In genomic region chr7:25802241-25803125, GRCm38 (mm10) we compare ENCODE assay signal across 7 mouse cellular contexts. TPM values are rescaled to one million over a fixed set of nuclear protein-coding genes. Genes with fewer than 3 reads are reported as not detected.
DNase-seq lines count a peak whose midpoint lies in the region; ATAC-seq lines count a peak whose summit lies in the region.

No protein-coding gene starts in this region.

- peak overlapping the region; percentile 53 for H3K9ac ChIP-seq in embryonic facial prominence, embryonic 14.5 days (ENCODE audit: low read depth, low read length)
- no peak overlapping the region for H3K9ac ChIP-seq in neural tube, embryonic 12.5 days

- ATAC-seq in embryonic facial prominence, embryonic 14.5 days (ENCODE audit: low read depth), result peak; percentile 81
- no peak for ATAC-seq in neural tube, embryonic 12.5 days (ENCODE audit: low FRiP score, low read depth)

- H3K36me3 ChIP-seq in embryonic facial prominence, embryonic 14.5 days (ENCODE audit: control insufficient read depth, insufficient read depth, low read length), result no peaks in the 10 kb centered on the region
- no peaks in the 10 kb centered on the region for H3K36me3 ChIP-seq in limb, embryonic 10.5 days
- H3K36me3 ChIP-seq in neural tube, embryonic 12.5 days, result no peaks in the 10 kb centered on the region

- peak overlapping the region; percentile 87 for H3K27ac ChIP-seq in embryonic facial prominence, embryonic 14.5 days (replicated peaks; ENCODE audit: low read depth, low read length)
- peak overlapping the region; percentile 81 for H3K27ac ChIP-seq in limb, embryonic 10.5 days
- no peak overlapping the region for H3K27ac ChIP-seq in neural tube, embryonic 12.5 days

- 18% methylated on average over 24 of the region's 24 CpGs for WGBS in embryonic facial prominence, embryonic 14.5 days
- 32% methylated on average over 24 of the region's 24 CpGs for WGBS in limb, embryonic 10.5 days
- 35% methylated on average over 24 of the region's 24 CpGs for WGBS in neural tube, embryonic 12.5 days

- H3K9me3 ChIP-seq in embryonic facial prominence, embryonic 14.5 days (ENCODE audit: control insufficient read depth, low read length), result no peaks in the 10 kb centered on the region
- no peaks in the 10 kb centered on the region for H3K9me3 ChIP-seq in limb, embryonic 10.5 days (replicated peaks)
- no peaks in the 10 kb centered on the region for H3K9me3 ChIP-seq in neural tube, embryonic 12.5 days

- peak overlapping the region; percentile 18 for H3K4me3 ChIP-seq in embryonic facial prominence, embryonic 14.5 days (ENCODE audit: low read depth, low read length)
- H3K4me3 ChIP-seq in limb, embryonic 10.5 days, result peak overlapping the region; percentile 43
- H3K4me3 ChIP-seq in neural tube, embryonic 12.5 days, result no peak overlapping the region

- intact Hi-C loops in heart, postnatal 10 days (cut with DNase I), result loop anchor here (2.0 to 5.0 kb wide), 2 partner anchors 20 to 115 kb away; partner anchors contain the start of gene Tgfb1
- intact Hi-C loops in left cerebral cortex, postnatal 4 days (cut with DNase I), result no loop called here

- peaks cover 12% of the 10 kb centered on the region for H3K4me1 ChIP-seq in embryonic facial prominence, embryonic 14.5 days (ENCODE audit: control insufficient read depth, insufficient read depth, low read length)
- H3K4me1 ChIP-seq in limb, embryonic 10.5 days, result peaks cover 22% of the 10 kb centered on the region
- H3K4me1 ChIP-seq in neural tube, embryonic 12.5 days, result peaks cover 9% of the 10 kb centered on the region; the same call in 1 of the 2 replicates

- H3K4me2 ChIP-seq in embryonic facial prominence, embryonic 14.5 days (ENCODE audit: low read depth, low read length), result peak overlapping the region; percentile 52
- peak overlapping the region; percentile 39 for H3K4me2 ChIP-seq in neural tube, embryonic 12.5 days (replicated peaks)

- DNase-seq in adrenal gland, postnatal 10 days, result peak; percentile 67
- DNase-seq in embryonic facial prominence, embryonic 14.5 days (ENCODE audit: low spot score), result peak; percentile 92
- peak; percentile 90 to 91 for DNase-seq in heart, postnatal 10 days
- DNase-seq in limb, embryonic 10.5 days (ENCODE audit: low spot score), result peak; percentile 85
- no peak for DNase-seq in left cerebral cortex, postnatal 4 days
- no peak for DNase-seq in frontal cortex, postnatal 10 days (ENCODE audit: low spot score in 2 of 2)

- no peaks in the 10 kb centered on the region for H3K27me3 ChIP-seq in embryonic facial prominence, embryonic 14.5 days (replicated peaks; ENCODE audit: control insufficient read depth, insufficient read depth, low read length)
- H3K27me3 ChIP-seq in limb, embryonic 10.5 days (ENCODE audit: low read depth, poor library complexity, severe bottlenecking), result no peaks in the 10 kb centered on the region
- no peaks in the 10 kb centered on the region for H3K27me3 ChIP-seq in neural tube, embryonic 12.5 days (replicated peaks)

RNA-seq across cellular contexts. Expression of gene Axl, which starts 14.0 kb away (rescaled TPM):
- total RNA-seq in adrenal gland, postnatal 10 days (2021), result 10 to 100 TPM; 62.1 to 66.3 TPM
- polyA plus RNA-seq in embryonic facial prominence, embryonic 14.5 days (2014; fragmentation: Nextera tagmentation; extraction: Ambion mirVana), result 114 and 116 TPM in 2 replicates
- total RNA-seq in heart, postnatal 10 days (2021), result 100 to 1,000 TPM; 113 to 139 TPM
- 19.4 and 28.1 TPM in 2 replicates for polyA plus RNA-seq in limb, embryonic 10.5 days (2016; fragmentation: Nextera tagmentation; extraction: Ambion mirVana)
- 33.0 and 35.7 TPM in 2 replicates for polyA plus RNA-seq in neural tube, embryonic 12.5 days (2016; fragmentation: Nextera tagmentation; extraction: Ambion mirVana)
- 10 to 100 TPM; 19.2 to 20.8 TPM for total RNA-seq in left cerebral cortex, postnatal 4 days (2021)

RNA-seq across cellular contexts. Expression of gene Cyp2s1, which starts 14.2 kb away (rescaled TPM):
- total RNA-seq in adrenal gland, postnatal 10 days (2021), result 1 to 10 TPM; 3.2 to 3.9 TPM
- polyA plus RNA-seq in embryonic facial prominence, embryonic 14.5 days (2014; fragmentation: Nextera tagmentation; extraction: Ambion mirVana), result 4.1 TPM in 2 replicates
- 1 to 10 TPM; 6.1 to 7.0 TPM for total RNA-seq in heart, postnatal 10 days (2021)
- 1.0 and 1.1 TPM in 2 replicates for polyA plus RNA-seq in limb, embryonic 10.5 days (2016; fragmentation: Nextera tagmentation; extraction: Ambion mirVana)
- 2.9 and 4.0 TPM in 2 replicates for polyA plus RNA-seq in neural tube, embryonic 12.5 days (2016; fragmentation: Nextera tagmentation; extraction: Ambion mirVana)
- 1 to 10 TPM; 2.4 to 3.5 TPM for total RNA-seq in left cerebral cortex, postnatal 4 days (2021)

RNA-seq across cellular contexts. Expression of gene Hnrnpul1, which starts 47.9 kb away (rescaled TPM):
- total RNA-seq in adrenal gland, postnatal 10 days (2021), result 100 to 1,000 TPM; 114 to 125 TPM
- 65.9 and 71.9 TPM in 2 replicates for polyA plus RNA-seq in embryonic facial prominence, embryonic 14.5 days (2014; fragmentation: Nextera tagmentation; extraction: Ambion mirVana)
- total RNA-seq in heart, postnatal 10 days (2021), result 100 to 1,000 TPM; 117 to 119 TPM
- polyA plus RNA-seq in limb, embryonic 10.5 days (2016; fragmentation: Nextera tagmentation; extraction: Ambion mirVana), result 61.7 and 67.7 TPM in 2 replicates
- 64.7 and 67.0 TPM in 2 replicates for polyA plus RNA-seq in neural tube, embryonic 12.5 days (2016; fragmentation: Nextera tagmentation; extraction: Ambion mirVana)
- 100 to 1,000 TPM; 142 to 152 TPM for total RNA-seq in left cerebral cortex, postnatal 4 days (2021)

Comparison
In these comparisons a context has a peak if more than half of its experiments do, and no peak if none do; other contexts are left out.
1. DNase-seq: peak in adrenal gland, postnatal 10 days (single experiment), embryonic facial prominence, embryonic 14.5 days (single experiment), heart, postnatal 10 days (2 of 2) and limb, embryonic 10.5 days (single experiment); none in left cerebral cortex, postnatal 4 days (single experiment) and frontal cortex, postnatal 10 days (0 of 2).